Comparison of ENCODE assay signal across 8 mouse cellular contexts in the genomic region with DNA sequence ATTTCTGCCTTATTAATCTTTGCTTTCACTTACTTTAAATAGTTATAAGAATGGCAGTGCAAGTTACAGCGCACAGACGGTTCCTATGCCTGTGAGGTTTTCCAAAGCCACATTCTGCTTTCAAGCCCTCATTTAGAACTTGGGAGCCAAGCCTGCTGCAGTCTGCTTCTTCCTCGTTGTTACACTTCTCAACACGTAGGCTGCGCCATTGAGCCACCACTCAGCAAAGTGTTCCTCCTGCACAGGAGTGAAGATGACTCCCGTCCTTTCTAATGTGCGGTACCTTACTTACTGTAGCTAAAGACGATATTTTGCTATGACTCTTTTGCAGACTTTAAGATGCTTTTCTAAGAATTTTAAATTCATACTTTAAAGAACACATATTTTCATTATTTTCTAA.
DNase-seq lines count a peak whose midpoint lies in the region; ATAC-seq lines count a peak whose summit lies in the region.

No protein-coding gene starts in this region.

- H3K9ac ChIP-seq in liver, embryonic 11.5 days (ENCODE audit: low read depth, low read length) = no peak overlapping the region
- no peak overlapping the region for H3K9ac ChIP-seq in liver, embryonic 13.5 days

- intact Hi-C loops in heart, postnatal 10 days (cut with DNase I) = loop anchor here (2.0 kb wide), 1 partner anchor 721 kb away; no protein-coding TSS in a partner anchor

- DNase-seq in liver (peak; percentile 53), R1 (ENCODE audit: low read depth, low spot score) (peak; percentile 73)
- DNase-seq in liver, embryonic 11.5 days (ENCODE audit: low spot score) = no peak
- peak; percentile 66 to 70 for DNase-seq in heart, postnatal 10 days
- no peak for DNase-seq in liver, embryonic 13.5 days
- peak; percentile 9 for DNase-seq in ovary, postnatal 14 days (ENCODE audit: low spot score)
- no peak for DNase-seq in T-cell, adult 2 months (ENCODE audit: low spot score)

- no peaks in the 10 kb centered on the region for H3K9me3 ChIP-seq in liver, embryonic 11.5 days (ENCODE audit: control insufficient read depth, low read length)
- H3K9me3 ChIP-seq in liver, embryonic 13.5 days (replicated peaks) = no peaks in the 10 kb centered on the region

- H3K27ac ChIP-seq in liver, embryonic 11.5 days (ENCODE audit: low read depth, low read length) = no peak overlapping the region
- H3K27ac ChIP-seq in liver, embryonic 13.5 days = no peak overlapping the region

- H3K27me3 ChIP-seq in liver, embryonic 11.5 days (replicated peaks; ENCODE audit: control insufficient read depth, insufficient read depth, low read length) = no peaks in the 10 kb centered on the region
- H3K27me3 ChIP-seq in liver, embryonic 13.5 days = no peaks in the 10 kb centered on the region

- H3K4me3 ChIP-seq in liver, embryonic 11.5 days (ENCODE audit: low read depth, low read length) = no peak overlapping the region
- no peak overlapping the region for H3K4me3 ChIP-seq in liver, embryonic 13.5 days (replicated peaks)

- no peaks in the 10 kb centered on the region for H3K4me1 ChIP-seq in liver, embryonic 11.5 days (replicated peaks; ENCODE audit: control insufficient read depth, insufficient read depth, low read length)
- H3K4me1 ChIP-seq in liver, embryonic 13.5 days (replicated peaks) = no peaks in the 10 kb centered on the region

- no peaks in the 10 kb centered on the region for H3K36me3 ChIP-seq in liver, embryonic 11.5 days (ENCODE audit: control insufficient read depth, insufficient read depth, low read length)
- no peaks in the 10 kb centered on the region for H3K36me3 ChIP-seq in liver, embryonic 13.5 days

- no peak for ATAC-seq in liver, embryonic 11.5 days (replicated peaks; ENCODE audit: low FRiP score)
- peak; percentile 83 for ATAC-seq in common myeloid progenitor, adult 5-6 weeks (replicated peaks; ENCODE audit: low read depth, poor library complexity, severe bottlenecking)
- ATAC-seq in liver, embryonic 13.5 days (ENCODE audit: low read depth) = peak; percentile 39; the same call in 1 of the 2 replicates

- no peak overlapping the region for H3K4me2 ChIP-seq in liver, embryonic 11.5 days
- H3K4me2 ChIP-seq in liver, embryonic 13.5 days = no peak overlapping the region

- 60% methylated on average over 8 of the region's 8 CpGs for WGBS in liver, embryonic 11.5 days
- 56% methylated on average over 8 of the region's 8 CpGs for WGBS in liver, embryonic 13.5 days (ENCODE audit: insufficient replicate concordance)

Comparison
In these comparisons a context has a peak if more than half of its experiments do, and no peak if none do; other contexts are left out.
1. DNase-seq: peak in liver (single experiment), R1 (single experiment), heart, postnatal 10 days (2 of 2) and ovary, postnatal 14 days (single experiment); none in liver, embryonic 11.5 days (single experiment), liver, embryonic 13.5 days (single experiment) and T-cell, adult 2 months (single experiment).